Mouse (Mus musculus) frontal cortex, postnatal 14 days (tissue): ENCODE measurements around the gene Kmt2d.

ENCODE experiments used
- DNase-seq, 2 experiments: peaks; one replicate each; pipeline ENCODE4 v3.0.0; 2022; ENCODE audit warnings: low spot score in 2 of 2

The Kmt2d gene

GRCm38 (mm10) chr15:98802926-98803325 is 68.1 kb downstream of the Kmt2d start:
- no peak for DNase-seq

DNA sequence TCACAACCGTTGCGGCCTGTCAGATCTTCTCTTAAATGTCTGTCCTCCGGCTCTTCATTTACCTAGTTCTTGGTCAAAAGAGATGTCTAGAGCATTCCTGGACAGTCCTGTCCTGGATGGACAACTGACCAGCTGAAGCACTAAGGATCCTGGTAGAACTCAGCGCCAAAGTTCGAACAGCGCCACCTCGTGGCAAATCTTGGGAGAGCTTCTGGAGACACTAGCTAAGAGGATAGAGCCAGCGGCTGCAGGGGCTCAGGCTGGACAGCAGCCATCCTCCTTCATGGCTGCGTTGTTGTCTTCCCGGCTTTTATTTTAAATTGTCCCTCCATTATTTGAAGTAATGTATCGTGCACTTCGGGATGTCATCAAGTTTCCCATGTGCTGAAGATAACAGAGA is 71.6 kb downstream of the Kmt2d start:
- DNase-seq: peak in 1 of 2 experiments; percentile 79

GRCm38 (mm10) chr15:98798903-98799302 is 72.1 kb downstream of the Kmt2d start:
- DNase-seq: no peak

DNA sequence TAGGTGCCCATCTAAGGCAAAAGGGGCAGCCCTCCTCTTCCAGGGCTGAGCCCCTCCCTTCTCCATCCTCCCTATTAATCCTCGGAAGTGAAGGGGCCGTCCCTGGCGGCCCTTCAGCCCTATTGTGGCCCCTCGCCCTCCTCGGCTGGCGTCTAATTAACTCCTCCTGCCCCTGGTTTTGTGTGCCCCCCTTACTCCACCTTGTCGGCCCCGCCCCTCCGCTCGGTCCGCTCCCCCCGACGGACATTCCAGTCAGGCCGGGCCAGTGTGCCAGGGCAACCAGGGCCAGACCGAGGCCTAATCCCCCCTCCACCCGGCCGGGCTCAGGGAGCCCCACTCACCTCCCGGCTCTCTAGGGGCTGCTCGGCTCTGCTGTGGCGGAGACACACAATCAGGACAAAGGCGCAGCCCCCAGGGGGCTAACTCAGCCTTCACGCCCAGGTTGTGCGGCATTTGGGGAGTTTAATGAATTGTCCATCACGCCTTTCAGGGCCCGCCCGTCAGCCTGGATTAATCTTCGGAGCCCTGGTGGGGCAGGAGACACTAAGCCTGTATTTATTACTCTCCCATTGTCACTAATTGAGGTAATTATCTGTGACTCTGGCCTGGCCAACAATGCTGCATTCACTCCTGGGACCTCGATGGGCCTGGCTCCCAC is 73.0 kb downstream of the Kmt2d start:
- DNase-seq: no peak

DNA sequence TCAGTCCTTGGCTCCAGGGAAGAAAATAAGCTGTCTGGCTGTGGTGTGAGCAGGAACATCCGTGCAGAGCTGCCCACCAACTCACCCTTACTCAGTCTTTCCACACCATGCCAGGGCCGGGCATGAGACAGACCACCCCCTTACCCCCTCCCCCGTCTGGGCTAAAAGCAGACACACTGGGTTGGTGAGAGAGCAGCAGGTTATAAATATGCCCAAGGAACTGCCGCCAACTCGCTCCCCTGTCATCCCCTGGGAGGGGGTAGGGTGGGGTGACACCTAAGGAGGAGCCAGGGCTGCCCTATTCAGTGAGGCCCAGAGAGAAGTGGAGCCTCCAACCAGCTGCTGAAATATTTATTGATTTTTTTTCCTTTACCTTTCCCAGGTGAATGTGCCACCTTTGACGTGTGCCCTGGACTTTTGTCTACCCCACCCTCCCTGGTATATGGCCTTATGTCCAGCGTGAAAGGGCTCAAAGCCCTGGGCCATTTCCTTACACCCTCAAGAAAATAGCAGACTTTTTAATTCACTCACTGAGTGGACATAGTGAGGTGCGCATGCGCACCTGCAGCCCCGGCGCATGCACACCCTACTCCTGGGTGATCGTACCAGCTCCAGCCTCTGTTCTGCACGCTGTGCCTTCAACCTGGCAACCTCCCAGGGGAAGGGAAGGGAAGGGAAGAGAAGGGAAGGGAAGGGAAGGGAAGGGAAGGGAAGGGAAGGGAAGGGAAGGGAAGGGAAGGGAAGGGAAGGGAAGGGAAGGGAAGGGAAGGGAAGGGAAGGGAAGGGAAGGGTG is 74.0 kb downstream of the Kmt2d start:
- no peak for DNase-seq

GRCm38 (mm10) chr15:98793141-98793698 is 77.8 kb downstream of the Kmt2d start:
- DNase-seq: no peak

DNA sequence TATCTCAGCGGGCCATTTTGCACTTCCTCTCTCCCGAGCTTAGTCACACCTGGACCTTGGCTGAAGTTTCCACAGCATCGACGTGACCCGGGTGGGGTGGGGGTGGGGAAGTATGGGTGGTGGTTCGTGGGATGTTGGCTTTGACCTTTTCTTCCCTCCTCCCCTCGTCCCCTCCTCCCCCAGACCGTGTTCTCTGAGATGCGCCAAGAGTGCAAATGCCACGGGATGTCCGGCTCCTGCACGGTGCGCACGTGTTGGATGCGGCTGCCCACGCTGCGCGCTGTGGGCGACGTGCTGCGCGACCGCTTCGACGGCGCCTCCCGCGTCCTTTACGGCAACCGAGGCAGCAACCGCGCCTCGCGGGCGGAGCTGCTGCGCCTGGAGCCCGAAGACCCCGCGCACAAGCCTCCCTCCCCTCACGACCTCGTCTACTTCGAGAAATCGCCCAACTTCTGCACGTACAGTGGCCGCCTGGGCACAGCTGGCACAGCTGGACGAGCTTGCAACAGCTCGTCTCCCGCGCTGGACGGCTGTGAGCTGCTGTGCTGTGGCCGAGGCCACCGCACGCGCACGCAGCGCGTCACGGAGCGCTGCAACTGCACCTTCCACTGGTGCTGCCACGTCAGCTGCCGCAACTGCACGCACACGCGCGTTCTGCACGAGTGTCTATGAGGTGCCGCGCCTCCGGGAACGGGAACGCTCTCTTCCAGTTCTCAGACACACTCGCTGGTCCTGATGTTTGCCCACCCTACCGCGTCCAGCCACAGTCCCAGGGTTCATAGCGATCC is 78.6 kb downstream of the Kmt2d start:
- no peak for DNase-seq

DNA sequence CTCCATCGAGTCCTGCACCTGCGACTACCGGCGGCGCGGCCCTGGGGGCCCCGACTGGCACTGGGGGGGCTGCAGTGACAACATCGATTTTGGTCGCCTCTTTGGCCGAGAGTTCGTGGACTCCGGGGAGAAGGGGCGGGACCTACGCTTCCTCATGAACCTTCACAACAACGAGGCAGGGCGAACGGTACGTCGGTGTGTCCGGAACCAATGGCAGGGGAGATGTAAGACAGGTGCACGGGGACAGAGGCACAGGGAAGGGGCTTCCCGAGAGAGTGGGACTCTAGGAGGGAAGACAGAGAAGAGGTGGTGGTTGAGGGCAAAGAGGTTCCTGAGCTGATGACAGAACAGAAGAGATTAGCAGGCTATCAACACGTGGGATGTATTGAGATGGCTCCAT is 79.2 kb downstream of the Kmt2d start:
- no peak for DNase-seq

GRCm38 (mm10) chr15:98791221-98791620 is 79.8 kb downstream of the Kmt2d start:
- no peak for DNase-seq

DNA sequence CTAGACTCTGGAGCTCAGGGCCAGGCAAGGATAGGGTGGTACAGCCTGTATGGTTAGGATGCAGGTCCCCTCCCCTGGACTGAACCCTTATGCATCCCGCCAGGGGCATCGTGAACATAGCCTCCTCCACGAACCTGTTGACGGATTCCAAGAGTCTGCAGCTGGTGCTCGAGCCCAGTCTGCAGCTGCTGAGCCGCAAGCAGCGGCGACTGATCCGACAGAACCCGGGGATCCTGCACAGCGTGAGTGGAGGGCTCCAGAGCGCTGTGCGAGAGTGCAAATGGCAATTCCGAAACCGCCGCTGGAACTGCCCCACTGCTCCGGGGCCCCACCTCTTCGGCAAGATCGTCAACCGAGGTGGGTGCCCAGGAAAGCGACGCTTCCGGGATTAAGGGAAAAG is 80.2 kb downstream of the Kmt2d start:
- DNase-seq: no peak

- DNase-seq: no peak
Observed at GRCm38 (mm10) chr15:98789661-98790535, 81.1 kb downstream of the Kmt2d start, which contains the start of gene Wnt1. Wnt1 (plus strand) TSS chr15:98789857.

- DNase-seq: no peak
Observed at GRCm38 (mm10) chr15:98788972-98789660, 81.9 kb downstream of the Kmt2d start.

GRCm38 (mm10) chr15:98787930-98788329 is 83.1 kb downstream of the Kmt2d start:
- no peak for DNase-seq

DNA sequence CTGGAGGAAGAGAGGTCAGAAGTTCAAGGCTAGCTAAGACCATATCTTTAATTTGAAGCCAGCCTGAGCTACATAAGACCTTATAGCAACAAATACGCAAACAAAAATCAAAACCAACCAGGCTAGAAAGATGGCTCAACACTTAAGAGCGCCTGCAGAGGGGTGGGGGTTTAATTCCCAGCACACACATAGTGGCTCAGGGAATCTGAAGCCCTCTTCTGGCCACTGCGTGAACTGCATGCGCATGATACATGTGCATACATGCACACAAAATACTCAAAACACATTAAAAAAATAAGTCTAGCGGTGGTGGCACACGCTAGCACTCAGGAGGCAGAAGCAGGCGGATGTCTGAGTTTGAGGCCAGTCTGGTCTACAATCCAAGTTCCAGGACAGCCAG is 85.3 kb downstream of the Kmt2d start:
- no peak for DNase-seq
